In genomic region chr11:117333150-117333715, GRCm38 (mm10) we compare ENCODE assay signal across 9 mouse cellular contexts.
DNase-seq lines count a peak whose midpoint lies in the region; ATAC-seq and TF ChIP-seq lines count a peak whose summit lies in the region.
"Had no signal": no experiment of that assay in that cellular context is flagged by ENCODE, and none has a peak within 500 bp of the region (broad histone marks: within the 10 kb centered on the region; RNA-seq: fewer than 3 reads in every experiment).

No protein-coding gene starts in this region.

- no peak for TF ChIP-seq CTCF in layer of hippocampus, adult 2 months (conservative IDR thresholded peaks at IDR 0.05)
- TF ChIP-seq CTCF in midbrain, postnatal 0 days (IDR thresholded peaks at IDR 0.05): no peak

- peaks cover 24% of the 10 kb centered on the region for H3K4me1 ChIP-seq in embryonic facial prominence, embryonic 11.5 days (ENCODE audit: control insufficient read depth, insufficient read depth, low read length)
- peaks cover 25% of the 10 kb centered on the region for H3K4me1 ChIP-seq in midbrain, postnatal 0 days (ENCODE audit: insufficient read depth, low read length)

- peak overlapping the region; percentile 86 for H3K27ac ChIP-seq in layer of hippocampus, adult 2 months
- H3K27ac ChIP-seq in embryonic facial prominence, embryonic 11.5 days (replicated peaks; ENCODE audit: low read depth, low read length): peak overlapping the region; percentile 91
- peak overlapping the region; percentile 94 for H3K27ac ChIP-seq in midbrain, postnatal 0 days (ENCODE audit: low read depth, low read length)

- H3K4me3 ChIP-seq in layer of hippocampus, adult 2 months: peak overlapping the region; percentile 77
- H3K4me3 ChIP-seq in embryonic facial prominence, embryonic 11.5 days (ENCODE audit: low read depth, low read length): peak overlapping the region; percentile 50
- peak overlapping the region; percentile 66 for H3K4me3 ChIP-seq in midbrain, postnatal 0 days (ENCODE audit: low read depth, low read length)

- peak overlapping the region; percentile 39 for H3K4me2 ChIP-seq in embryonic facial prominence, embryonic 11.5 days (ENCODE audit: low read depth, low read length)
- H3K4me2 ChIP-seq in midbrain, postnatal 0 days (ENCODE audit: low read depth, low read length, poor library complexity, severe bottlenecking): peak overlapping the region; percentile 87

- no peaks in the 10 kb centered on the region for H3K9me3 ChIP-seq in embryonic facial prominence, embryonic 11.5 days (replicated peaks; ENCODE audit: control insufficient read depth, low read length)
- H3K9me3 ChIP-seq in midbrain, postnatal 0 days (ENCODE audit: low read length): no peaks in the 10 kb centered on the region

- no peaks in the 10 kb centered on the region; the same call in 1 of the 2 replicates for H3K27me3 ChIP-seq in embryonic facial prominence, embryonic 11.5 days (ENCODE audit: control insufficient read depth, insufficient read depth, low read length)
- no peaks in the 10 kb centered on the region for H3K27me3 ChIP-seq in midbrain, postnatal 0 days (ENCODE audit: insufficient read depth, low read length)

- H3K36me3 ChIP-seq in embryonic facial prominence, embryonic 11.5 days (replicated peaks; ENCODE audit: control insufficient read depth, insufficient read depth, low read depth, low read length): no peaks in the 10 kb centered on the region
- H3K36me3 ChIP-seq in midbrain, postnatal 0 days (ENCODE audit: insufficient read depth, low read length): no peaks in the 10 kb centered on the region

- H3K9ac ChIP-seq in embryonic facial prominence, embryonic 11.5 days (replicated peaks; ENCODE audit: low read length): peak overlapping the region; percentile 82
- peak overlapping the region; percentile 79 for H3K9ac ChIP-seq in midbrain, postnatal 0 days (replicated peaks; ENCODE audit: low read length, poor library complexity, severe bottlenecking)

- no peak for ATAC-seq in embryonic facial prominence, embryonic 11.5 days (replicated peaks; ENCODE audit: insufficient number of reproducible peaks, low FRiP score, low TSS enrichment, low read depth)
- no peak for ATAC-seq in midbrain, postnatal 0 days (ENCODE audit: low FRiP score)

- DNase-seq in layer of hippocampus, adult 2 months (ENCODE audit: low spot score in 2 of 2): no peak
- DNase-seq in layer of hippocampus, postnatal 25 days (ENCODE audit: extremely low spot score in 1 of 2, low spot score in 1 of 2): no peak
- no peak for DNase-seq in embryonic facial prominence, embryonic 11.5 days (ENCODE audit: low spot score)
- DNase-seq in induced T-regulatory cell, adult 2 months (ENCODE audit: low read depth): peak; percentile 65
- no peak for DNase-seq in midbrain, postnatal 0 days (ENCODE audit: low spot score)
- DNase-seq in layer of hippocampus, adult 11-12 months (ENCODE audit: low spot score): no peak
- DNase-seq in ovary, postnatal 36 days (ENCODE audit: low spot score): no peak
- no peak for DNase-seq in frontal cortex, postnatal 14 days (ENCODE audit: low spot score in 2 of 2)
- DNase-seq: gastrocnemius, postnatal 25 days had no signal

- WGBS in embryonic facial prominence, embryonic 11.5 days: 10% methylated on average over 13 of the region's 13 CpGs
- 8% methylated on average over 13 of the region's 13 CpGs for WGBS in midbrain, postnatal 0 days
